2 mouse cellular contexts compared by ENCODE assay signal in the genomic region with DNA sequence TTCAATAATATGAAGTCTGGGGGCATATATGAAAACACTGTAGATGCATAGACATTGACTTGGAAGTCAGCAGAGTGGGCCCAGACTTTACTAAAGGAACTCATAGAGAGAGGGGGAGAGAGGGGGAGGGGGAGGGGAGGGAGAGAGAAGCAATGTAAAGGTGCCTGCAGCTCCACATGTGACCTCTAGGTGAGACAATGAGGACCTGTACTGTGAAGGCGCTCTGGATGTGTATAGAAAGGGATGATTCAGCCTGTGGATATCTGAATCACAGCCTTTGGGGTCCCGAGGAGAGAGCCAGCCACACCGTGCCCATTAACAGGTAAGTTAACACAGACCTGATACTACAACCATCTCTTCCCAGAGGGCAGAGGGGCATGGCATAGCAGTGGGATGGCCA.
TF ChIP-seq lines count a peak whose summit lies in the region.

No protein-coding gene starts in this region.

TF ChIP-seq in CH12.LX, 34 proteins besides CTCF, POLR2A, EP300 and RAD21 (continued from another document):
- no peak for TF ChIP-seq MXI1 (IDR thresholded peaks at IDR 0.05; ENCODE audit: low read depth, low read length)
- TF ChIP-seq SIN3A (IDR thresholded peaks at IDR 0.05; ENCODE audit: low read length): no peak
- no peak for TF ChIP-seq CHD1 (IDR thresholded peaks at IDR 0.05; ENCODE audit: low read depth, low read length)
- TF ChIP-seq JUND (conservative IDR thresholded peaks at IDR 0.05; ENCODE audit: low read depth, low read length): no peak
- TF ChIP-seq CHD2 (IDR thresholded peaks at IDR 0.05; ENCODE audit: low read length): no peak

TF ChIP-seq in MEL, 35 proteins besides CTCF, POLR2A, EP300 and RAD21 (continued from another document):
- TF ChIP-seq ZKSCAN1 (IDR thresholded peaks at IDR 0.05; ENCODE audit: low read depth, low read length) (no peak), TBP (IDR thresholded peaks at IDR 0.05; ENCODE audit: low read depth, low read length) (no peak), MAX (IDR thresholded peaks at IDR 0.05; ENCODE audit: low read length) (no peak), HCFC1 (IDR thresholded peaks at IDR 0.05; ENCODE audit: low read depth, low read length) (no peak), USF2 (IDR thresholded peaks at IDR 0.05; ENCODE audit: borderline replicate concordance in 1 of 2, insufficient read depth in 1 of 2, low read depth in 1 of 2, low read length in 2 of 2) (no peak), ZNF384 (IDR thresholded peaks at IDR 0.05; ENCODE audit: low read depth, low read length) (no peak), MYB (IDR thresholded peaks at IDR 0.05; ENCODE audit: low read depth, low read length) (no peak), USF1 (IDR thresholded peaks at IDR 0.05; ENCODE audit: low read depth, low read length) (no peak), JUND (IDR thresholded peaks at IDR 0.05; ENCODE audit: low read depth, low read length) (no peak), SIN3A (IDR thresholded peaks at IDR 0.05; ENCODE audit: low read length) (no peak), GATA1 (IDR thresholded peaks at IDR 0.05; ENCODE audit: low read depth, low read length) (no peak)
